Mouse (Mus musculus) ES-E14 (cell line): ENCODE results near the gene Lims1. TPM values are rescaled to one million over a fixed set of nuclear protein-coding genes. Genes with fewer than 3 reads are reported as not detected.

Experiments used
- DNase-seq: peaks from one replicate; pipeline ENCODE4 v3.0.0-alpha.2; 2013; ENCODE audit warnings: low read depth, low spot score
- H3K27ac ChIP-seq: 2 replicates; pipeline ENCODE4 v1.5.1; 2012; ENCODE audit warnings: low read depth, mild to moderate bottlenecking, low read length, moderate library complexity, mixed read lengths; ENCODE audit not compliant: poor library complexity, insufficient read depth, severe bottlenecking
- H3K36me3 ChIP-seq: 2 replicates; pipeline ENCODE4 v1.6.1; 2012; ENCODE audit warnings: mild to moderate bottlenecking, low read length, moderate library complexity, mixed read lengths; ENCODE audit not compliant: control insufficient read depth, poor library complexity, insufficient read depth, severe bottlenecking
- H3K4me1 ChIP-seq, 2 experiments: fragments of 150-350 bp in 1 of 2; sonication (generic) in 1 of 2; 2 replicates each; pipeline ENCODE4 v1.6.1; 2012; ENCODE audit warnings: low read length in 2 of 2, mild to moderate bottlenecking in 1 of 2, mixed read lengths in 1 of 2; ENCODE audit not compliant: control insufficient read depth in 2 of 2, insufficient read depth in 2 of 2, poor library complexity in 1 of 2
- H3K4me3 ChIP-seq, 2 experiments: fragments of 150-350 bp in 1 of 2; sonication (generic) in 1 of 2; 2 replicates each; pipeline ENCODE4 v1.5.1; 2012; ENCODE audit warnings: low read length in 2 of 2, low read depth in 1 of 2, mild to moderate bottlenecking in 1 of 2, mixed read lengths in 1 of 2; ENCODE audit not compliant: insufficient read depth in 1 of 2, poor library complexity in 1 of 2, severe bottlenecking in 1 of 2
- H3K9ac ChIP-seq: 2 replicates; pipeline ENCODE4 v1.6.1; 2012; ENCODE audit warnings: low read depth, mild to moderate bottlenecking, low read length, mixed read lengths; ENCODE audit not compliant: poor library complexity, insufficient read depth, severe bottlenecking
- H3K9me3 ChIP-seq: fragments of 150-350 bp; sonication (generic); 2 replicates; pipeline ENCODE4 v1.6.1; 2012; ENCODE audit warnings: low read depth, mild to moderate bottlenecking, low read length; ENCODE audit not compliant: control insufficient read depth, insufficient read depth
- CHD2 ChIP-seq: IDR thresholded peaks from 2 replicates; pipeline ENCODE4 v1.6.1; 2014; ENCODE audit warnings: mild to moderate bottlenecking, low read depth, low read length, inconsistent platforms
- HCFC1 ChIP-seq: IDR thresholded peaks from 2 replicates; pipeline ENCODE4 v1.6.1; 2012; ENCODE audit warnings: low read length, inconsistent platforms, borderline replicate concordance; ENCODE audit not compliant: insufficient read depth
- MAFK ChIP-seq: IDR thresholded peaks from 2 replicates; pipeline ENCODE4 v1.6.1; 2014; ENCODE audit warnings: mild to moderate bottlenecking, low read depth, low read length, inconsistent platforms; ENCODE audit not compliant: insufficient read depth
- ZC3H11A ChIP-seq: IDR thresholded peaks from 2 replicates; pipeline ENCODE4 v1.6.1; 2012; ENCODE audit warnings: low read depth, mild to moderate bottlenecking, inconsistent platforms, low read length, borderline replicate concordance
- ZNF384 ChIP-seq: IDR thresholded peaks from 2 replicates; pipeline ENCODE4 v1.6.1; 2012; ENCODE audit warnings: low read depth, low read length, inconsistent platforms
- in situ Hi-C, 2 experiments: fragments of 600-800 bp; cut with MboI; formaldehyde crosslinking; loops; one replicate each; pipeline ENCODE4 v1.15.1; 2025; ENCODE audit warnings: low sequenced_read_pairs in 2 of 2, inconsistent platforms in 1 of 2; ENCODE audit not compliant: unreplicated experiment in 2 of 2
- total RNA-seq: library from RNA; depleted of rRNA; stranded (reverse); fragments of 300-350 nt; gene quantifications from 2 replicates; pipeline ENCODE4 v1.2.3, GENCODE M21; 2012

Gene Lims1
- total RNA-seq, 1 experiment: 51.0 TPM

DNA sequence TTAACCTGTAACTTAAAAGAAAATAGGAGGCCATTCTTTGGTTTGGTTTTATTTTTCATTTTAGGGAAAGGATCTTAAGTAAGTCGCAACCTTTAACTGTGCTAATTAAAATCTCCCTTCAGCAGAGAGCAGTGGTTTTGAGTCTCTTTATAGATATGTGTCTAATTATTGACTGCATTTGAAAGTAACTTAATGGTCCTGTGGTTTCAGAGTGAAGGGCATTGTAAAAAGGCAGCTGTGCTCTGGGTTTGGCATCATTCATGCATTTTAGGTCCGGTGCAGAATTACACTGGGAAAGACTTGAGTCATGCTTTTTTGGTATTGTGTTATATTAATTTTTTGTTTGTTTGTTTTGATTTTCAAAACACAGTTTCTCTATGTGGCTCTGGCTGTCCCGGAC is 29.1 kb downstream of the Lims1 start:
- H3K4me1 ChIP-seq: peaks cover 2 to 8% of the 10 kb centered on the region in 2 experiments; a peak in 2 of 4 replicates
- H3K9ac ChIP-seq: no peak overlapping the region
- no peaks in the 10 kb centered on the region for H3K36me3 ChIP-seq
- no peak overlapping the region for H3K27ac ChIP-seq
- no peak for TF ChIP-seq MAFK
- no peak for TF ChIP-seq ZNF384
- TF ChIP-seq ZC3H11A: no peak
- TF ChIP-seq CHD2: no peak
- no peak for TF ChIP-seq HCFC1
- no peak overlapping the region for H3K4me3 ChIP-seq
- no peak for DNase-seq
- H3K9me3 ChIP-seq: no peaks in the 10 kb centered on the region
- in situ Hi-C loops: no loop called here

DNA sequence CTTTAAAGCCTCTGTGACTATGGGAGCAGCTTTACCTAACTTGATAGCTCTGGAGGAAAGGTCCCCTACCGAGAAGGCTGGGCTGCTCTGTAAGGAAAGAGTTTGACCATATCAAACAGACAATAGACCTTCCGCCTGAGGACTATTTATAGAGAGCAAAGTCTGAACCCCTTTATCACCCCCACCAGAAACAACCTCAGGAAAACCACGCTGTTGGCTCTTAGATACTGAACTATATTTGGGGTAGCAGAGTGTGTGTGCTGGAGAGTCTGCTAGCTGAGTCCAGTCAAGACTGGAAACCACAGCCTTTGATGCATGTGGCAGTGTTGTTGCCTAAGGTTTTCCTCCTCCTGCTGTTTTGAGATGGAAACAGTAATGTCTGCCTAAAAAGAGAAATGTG is 31.3 kb downstream of the Lims1 start:
- no peak overlapping the region for H3K9ac ChIP-seq
- H3K4me3 ChIP-seq: no peak overlapping the region
- H3K36me3 ChIP-seq: no peaks in the 10 kb centered on the region
- no peak overlapping the region for H3K27ac ChIP-seq
- no peak for TF ChIP-seq ZNF384
- no peak for TF ChIP-seq ZC3H11A
- no peak for TF ChIP-seq CHD2
- no peak for TF ChIP-seq HCFC1
- in situ Hi-C loops: no loop called here
- no peaks in the 10 kb centered on the region for H3K9me3 ChIP-seq
- DNase-seq: no peak
- H3K4me1 ChIP-seq: peaks cover 2 to 8% of the 10 kb centered on the region in 2 experiments; a peak in 2 of 4 replicates

DNA sequence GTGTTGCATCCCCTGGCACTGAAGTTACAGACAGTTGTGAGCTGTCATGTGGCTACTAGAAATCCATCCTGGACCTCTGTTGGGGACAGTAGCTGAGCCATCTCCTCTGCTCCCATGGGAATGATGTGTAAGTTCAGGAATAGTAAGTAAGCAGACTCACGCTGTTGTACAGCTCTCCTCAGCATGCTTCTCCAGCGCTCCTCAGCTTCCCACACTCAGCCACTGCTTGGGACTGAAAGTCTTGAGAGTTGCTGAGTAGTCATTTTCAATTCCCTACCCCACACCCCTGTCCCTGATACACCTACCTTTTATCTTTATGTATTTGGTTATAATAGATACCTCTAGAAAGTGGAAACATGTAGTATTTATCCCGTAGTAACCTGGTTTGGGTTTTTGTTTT is 33.2 kb downstream of the Lims1 start:
- Histone ChIP-seq H3K9me3 (no peaks in the 10 kb centered on the region), H3K36me3 (no peaks in the 10 kb centered on the region), H3K9ac (no peak overlapping the region), H3K27ac (peak overlapping the region; percentile 12; the same call in 1 of the 2 replicates), H3K4me1 (peaks cover 2 to 8% of the 10 kb centered on the region in 2 experiments; a peak in 2 of 4 replicates), H3K4me3 (no peak overlapping the region)
- DNase-seq: no peak
- no peak for TF ChIP-seq MAFK
- no peak for TF ChIP-seq HCFC1
- no peak for TF ChIP-seq ZC3H11A
- no peak for TF ChIP-seq ZNF384
- TF ChIP-seq CHD2: no peak
- in situ Hi-C loops: no loop called here

GRCm38 (mm10) chr10:58359123-58359522 is 35.9 kb downstream of the Lims1 start:
- no peaks in the 10 kb centered on the region for H3K36me3 ChIP-seq
- H3K9ac ChIP-seq: no peak overlapping the region
- H3K9me3 ChIP-seq: no peaks in the 10 kb centered on the region
- H3K27ac ChIP-seq: no peak overlapping the region
- H3K4me1 ChIP-seq: peaks cover 0 to 7% of the 10 kb centered on the region in 2 experiments; a peak in 2 of 4 replicates
- TF ChIP-seq CHD2: no peak
- TF ChIP-seq ZC3H11A: 0 out of 2 replicates have a peak, but pooled peaks have one; percentile 18
- no peak for TF ChIP-seq MAFK
- no peak for DNase-seq
- no peak overlapping the region for H3K4me3 ChIP-seq
- in situ Hi-C loops: no loop called here

- no peaks in the 10 kb centered on the region for H3K36me3 ChIP-seq
- peaks cover 0 to 8% of the 10 kb centered on the region in 2 experiments; a peak in 2 of 4 replicates for H3K4me1 ChIP-seq
- H3K27ac ChIP-seq: no peak overlapping the region
- H3K9me3 ChIP-seq: no peaks in the 10 kb centered on the region
- H3K4me3 ChIP-seq: no peak overlapping the region
- TF ChIP-seq ZNF384 (no peak), MAFK (no peak), CHD2 (no peak), ZC3H11A (no peak), HCFC1 (no peak)
- in situ Hi-C loops: no loop called here
- no peak for DNase-seq
- no peak overlapping the region for H3K9ac ChIP-seq
Observed at GRCm38 (mm10) chr10:58359952-58360351, 36.7 kb downstream of the Lims1 start.
